Mouse (Mus musculus): ENCODE measurements around the gene Ptprg. TPM values are rescaled to one million over a fixed set of nuclear protein-coding genes. Genes with fewer than 3 reads are reported as not detected.

The Ptprg gene
- total and polyA plus RNA-seq, 3 experiments = not detected

DNA sequence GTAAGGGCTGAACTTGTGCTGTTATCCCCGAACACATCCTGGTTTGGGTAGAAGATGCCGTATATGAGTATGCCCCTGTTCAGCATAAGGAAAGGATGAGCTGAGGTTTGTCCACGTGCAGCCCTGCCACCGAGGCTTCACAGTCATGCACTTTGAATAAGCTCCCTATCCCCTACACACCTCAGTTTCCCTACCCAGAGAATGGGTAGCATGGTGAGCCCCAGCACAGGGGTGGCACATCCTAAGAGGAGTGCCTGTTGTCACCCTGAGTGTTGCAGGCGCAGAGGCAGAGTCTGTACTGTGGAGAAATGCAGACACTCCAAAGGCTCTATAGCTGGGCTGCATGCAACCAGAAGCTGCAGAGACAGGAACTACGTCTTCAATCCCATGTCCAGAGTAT, 599.4 kb downstream of the Ptprg start:
- no peak overlapping the region for H3K4me3 ChIP-seq (ENCODE audit: control insufficient read depth in 1 of 2, insufficient read depth in 1 of 2, low read depth in 2 of 2, low read length in 2 of 2)
- H3K27me3 ChIP-seq (ENCODE audit: control insufficient read depth in 1 of 2, insufficient read depth in 2 of 2, low read length in 2 of 2) = no peaks in the 10 kb centered on the region
- H3K36me3 ChIP-seq (ENCODE audit: control insufficient read depth in 1 of 2, insufficient read depth in 2 of 2, low read length in 2 of 2) = no peaks in the 10 kb centered on the region
- no peak for TF ChIP-seq CHD1 (IDR thresholded peaks at IDR 0.05; ENCODE audit: low read depth, low read length)
- TF ChIP-seq GABPA (IDR thresholded peaks at IDR 0.05; ENCODE audit: low read depth, low read length) = no peak
- TF ChIP-seq CHD2 (IDR thresholded peaks at IDR 0.05; ENCODE audit: low read length) = no peak
- TF ChIP-seq UBTF (IDR thresholded peaks at IDR 0.05; ENCODE audit: borderline replicate concordance, insufficient read depth, low read depth, low read length) = no peak
- TF ChIP-seq MAX (IDR thresholded peaks at IDR 0.05; ENCODE audit: low read length) = no peak
- TF ChIP-seq MYB (IDR thresholded peaks at IDR 0.05; ENCODE audit: low read depth, low read length) = no peak
- TF ChIP-seq ELF1 (IDR thresholded peaks at IDR 0.05; ENCODE audit: low read depth, low read length) = no peak
- TF ChIP-seq JUND (IDR thresholded peaks at IDR 0.05; ENCODE audit: low read depth, low read length) = no peak
- H3K9me3 ChIP-seq (replicated peaks; ENCODE audit: insufficient read depth, low read length) = no peaks in the 10 kb centered on the region
- no peak overlapping the region for H3K9ac ChIP-seq (ENCODE audit: control insufficient read depth, low read depth, low read length, poor library complexity, severe bottlenecking)
- H3K27ac ChIP-seq (ENCODE audit: control insufficient read depth, low read depth, low read length) = no peak overlapping the region
- H3K79me2 ChIP-seq (ENCODE audit: control insufficient read depth, insufficient read depth, low read length, poor library complexity) = no peaks in the 10 kb centered on the region
- H3K4me1 ChIP-seq (ENCODE audit: control insufficient read depth in 1 of 2, insufficient read depth in 2 of 2, low read length in 2 of 2) = no peaks in the 10 kb centered on the region
- no peak for DNase-seq (ENCODE audit: low read depth, low spot score)

DNA sequence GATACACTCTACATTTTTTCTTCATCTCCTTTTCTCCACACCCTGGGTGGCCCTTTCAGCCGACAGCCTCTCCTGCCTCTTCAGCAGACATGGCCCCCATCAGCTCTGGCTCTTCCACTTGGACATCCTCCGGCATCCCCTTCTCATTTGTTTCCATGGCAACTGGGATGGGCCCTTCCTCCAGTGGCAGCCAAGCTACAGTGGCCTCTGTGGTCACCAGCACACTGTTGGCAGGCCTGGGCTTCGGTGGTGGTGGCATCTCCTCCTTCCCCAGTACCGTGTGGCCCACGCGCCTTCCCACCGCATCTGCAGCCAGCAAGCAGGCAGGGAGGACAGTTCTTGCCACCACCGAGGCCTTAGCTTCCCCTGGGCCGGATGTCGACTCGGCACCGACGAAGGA, 600.3 kb downstream of the Ptprg start:
- H3K27me3 ChIP-seq (ENCODE audit: control insufficient read depth in 1 of 2, insufficient read depth in 2 of 2, low read length in 2 of 2) = no peaks in the 10 kb centered on the region
- H3K9me3 ChIP-seq (replicated peaks; ENCODE audit: insufficient read depth, low read length) = no peaks in the 10 kb centered on the region
- no peaks in the 10 kb centered on the region for H3K79me2 ChIP-seq (ENCODE audit: control insufficient read depth, insufficient read depth, low read length, poor library complexity)
- no peak overlapping the region for H3K27ac ChIP-seq (ENCODE audit: control insufficient read depth, low read depth, low read length)
- H3K4me3 ChIP-seq (ENCODE audit: control insufficient read depth in 1 of 2, insufficient read depth in 1 of 2, low read depth in 2 of 2, low read length in 2 of 2) = no peak overlapping the region
- H3K36me3 ChIP-seq (ENCODE audit: control insufficient read depth in 1 of 2, insufficient read depth in 2 of 2, low read length in 2 of 2) = no peaks in the 10 kb centered on the region
- no peaks in the 10 kb centered on the region for H3K4me1 ChIP-seq (ENCODE audit: control insufficient read depth in 1 of 2, insufficient read depth in 2 of 2, low read length in 2 of 2)
- no peak overlapping the region for H3K9ac ChIP-seq (ENCODE audit: control insufficient read depth, low read depth, low read length, poor library complexity, severe bottlenecking)
- DNase-seq (ENCODE audit: low read depth, low spot score) = no peak
- TF ChIP-seq CHD2 (IDR thresholded peaks at IDR 0.05; ENCODE audit: low read length) (no peak), POLR2A (IDR thresholded peaks at IDR 0.05; ENCODE audit: control insufficient read depth in 1 of 2, insufficient read depth in 1 of 2, low read depth in 1 of 2, low read length in 2 of 2, poor library complexity in 1 of 2) (no peak), TAL1 (IDR thresholded peaks at IDR 0.05; ENCODE audit: low read length) (no peak), MEF2A (IDR thresholded peaks at IDR 0.05; ENCODE audit: extremely low read depth, insufficient replicate concordance, low read depth, low read length, poor library complexity, severe bottlenecking) (no peak), RAD21 (IDR thresholded peaks at IDR 0.05; ENCODE audit: low read depth, low read length) (no peak), NRF1 (IDR thresholded peaks at IDR 0.05; ENCODE audit: insufficient read depth, low read depth, low read length, poor library complexity, severe bottlenecking) (no peak), ZC3H11A (IDR thresholded peaks at IDR 0.05; ENCODE audit: low read depth, low read length) (no peak), SIN3A (IDR thresholded peaks at IDR 0.05; ENCODE audit: low read length) (no peak), ZNF384 (IDR thresholded peaks at IDR 0.05; ENCODE audit: low read depth, low read length) (no peak), E2F4 (IDR thresholded peaks at IDR 0.05; ENCODE audit: borderline replicate concordance, low read depth, low read length) (no peak), MAFK (IDR thresholded peaks at IDR 0.05; ENCODE audit: borderline replicate concordance, low read depth, low read length) (no peak), TCF12 (IDR thresholded peaks at IDR 0.05; ENCODE audit: low read depth, low read length) (no peak), MAZ (IDR thresholded peaks at IDR 0.05; ENCODE audit: low read depth, low read length) (no peak), UBTF (IDR thresholded peaks at IDR 0.05; ENCODE audit: borderline replicate concordance, insufficient read depth, low read depth, low read length) (no peak), ETS1 (IDR thresholded peaks at IDR 0.05; ENCODE audit: low read depth, low read length) (no peak), USF1 (IDR thresholded peaks at IDR 0.05; ENCODE audit: low read depth, low read length) (no peak)
